Mouse (Mus musculus): ENCODE data around the gene BC029722. TPM values are rescaled to one million over a fixed set of nuclear protein-coding genes. Genes with fewer than 3 reads are reported as not detected.

BC029722 gene
- polyA plus RNA-seq, 1 experiment: 56.4 TPM

GRCm38 (mm10) chr2:155819449-155820251, 424 bp upstream of the BC029722 start:
- Histone ChIP-seq H3K36me3 (ENCODE audit: control insufficient read depth, insufficient read depth, low read length) (0 out of 2 replicates have a peak, but pooled peaks cover 2% of the 10 kb centered on the region), H3K27ac (ENCODE audit: insufficient read depth, low read depth, low read length) (peak overlapping the region; percentile 75), H3K4me3 (ENCODE audit: insufficient read depth, low read depth, low read length) (peak overlapping the region; percentile 34), H3K27me3 (replicated peaks; ENCODE audit: control insufficient read depth, insufficient read depth, low read length) (no peaks in the 10 kb centered on the region), H3K4me1 (ENCODE audit: control insufficient read depth, insufficient read depth, low read length) (peaks cover 21% of the 10 kb centered on the region)
- peak; percentile 89 for DNase-seq
- TF ChIP-seq CTCF (conservative IDR thresholded peaks at IDR 0.05; ENCODE audit: insufficient read depth, insufficient read length, low read depth, low read length) (no peak), POLR2A (IDR thresholded peaks at IDR 0.05; ENCODE audit: low read depth, low read length) (no peak)
- WGBS: 30% methylated on average over 6 of the region's 6 CpGs

- WGBS: under 1% methylated on average over 37 of the region's 37 CpGs
- H3K27me3 ChIP-seq (replicated peaks; ENCODE audit: control insufficient read depth, insufficient read depth, low read length): no peaks in the 10 kb centered on the region
- DNase-seq: peak; percentile 97
- 0 out of 2 replicates have a peak, but pooled peaks cover 2% of the 10 kb centered on the region for H3K36me3 ChIP-seq (ENCODE audit: control insufficient read depth, insufficient read depth, low read length)
- H3K4me3 ChIP-seq (ENCODE audit: insufficient read depth, low read depth, low read length): peak overlapping the region; percentile 76
- TF ChIP-seq POLR2A (IDR thresholded peaks at IDR 0.05; ENCODE audit: low read depth, low read length) (peak; percentile 94), CTCF (conservative IDR thresholded peaks at IDR 0.05; ENCODE audit: insufficient read depth, insufficient read length, low read depth, low read length) (no peak)
- peaks cover 21% of the 10 kb centered on the region for H3K4me1 ChIP-seq (ENCODE audit: control insufficient read depth, insufficient read depth, low read length)
- H3K27ac ChIP-seq (ENCODE audit: insufficient read depth, low read depth, low read length): peak overlapping the region; percentile 75
These were observed 432 bp downstream of the BC029722 start for GRCm38 (mm10) chr2:155818596-155819391.

- H3K27me3 ChIP-seq (replicated peaks; ENCODE audit: control insufficient read depth, insufficient read depth, low read length): no peaks in the 10 kb centered on the region
- no peak for DNase-seq
- no peak overlapping the region for H3K4me3 ChIP-seq (ENCODE audit: insufficient read depth, low read depth, low read length)
- H3K27ac ChIP-seq (ENCODE audit: insufficient read depth, low read depth, low read length): no peak overlapping the region
- H3K4me1 ChIP-seq (ENCODE audit: control insufficient read depth, insufficient read depth, low read length): peaks cover 21% of the 10 kb centered on the region
- WGBS: 74% methylated on average over 10 of the region's 10 CpGs
- H3K36me3 ChIP-seq (ENCODE audit: control insufficient read depth, insufficient read depth, low read length): 0 out of 2 replicates have a peak, but pooled peaks cover 2% of the 10 kb centered on the region
- TF ChIP-seq CTCF (conservative IDR thresholded peaks at IDR 0.05; ENCODE audit: insufficient read depth, insufficient read length, low read depth, low read length): no peak
- no peak for TF ChIP-seq POLR2A (IDR thresholded peaks at IDR 0.05; ENCODE audit: low read depth, low read length)
These were observed 1.7 kb downstream of the BC029722 start for GRCm38 (mm10) chr2:155817301-155818245.

- Histone ChIP-seq H3K36me3 (ENCODE audit: control insufficient read depth, insufficient read depth, low read length) (no peaks in the 10 kb centered on the region), H3K27me3 (replicated peaks; ENCODE audit: control insufficient read depth, insufficient read depth, low read length) (no peaks in the 10 kb centered on the region), H3K4me1 (ENCODE audit: control insufficient read depth, insufficient read depth, low read length) (peaks cover 21% of the 10 kb centered on the region), H3K27ac (ENCODE audit: insufficient read depth, low read depth, low read length) (no peak overlapping the region), H3K4me3 (ENCODE audit: insufficient read depth, low read depth, low read length) (no peak overlapping the region)
- DNase-seq: no peak
- 100% methylated on average over 1 of the region's 1 CpGs for WGBS
- TF ChIP-seq CTCF (conservative IDR thresholded peaks at IDR 0.05; ENCODE audit: insufficient read depth, insufficient read length, low read depth, low read length) (no peak), POLR2A (IDR thresholded peaks at IDR 0.05; ENCODE audit: low read depth, low read length) (no peak)
These were observed 3.0 kb downstream of the BC029722 start for GRCm38 (mm10) chr2:155816179-155816578.

- 27% methylated on average over 5 of the region's 5 CpGs for WGBS
- Histone ChIP-seq H3K27ac (ENCODE audit: insufficient read depth, low read depth, low read length) (no peak overlapping the region), H3K36me3 (ENCODE audit: control insufficient read depth, insufficient read depth, low read length) (no peaks in the 10 kb centered on the region), H3K4me3 (ENCODE audit: insufficient read depth, low read depth, low read length) (no peak overlapping the region), H3K27me3 (replicated peaks; ENCODE audit: control insufficient read depth, insufficient read depth, low read length) (no peaks in the 10 kb centered on the region), H3K4me1 (ENCODE audit: control insufficient read depth, insufficient read depth, low read length) (peaks cover 10% of the 10 kb centered on the region)
- TF ChIP-seq POLR2A (IDR thresholded peaks at IDR 0.05; ENCODE audit: low read depth, low read length) (no peak), CTCF (conservative IDR thresholded peaks at IDR 0.05; ENCODE audit: insufficient read depth, insufficient read length, low read depth, low read length) (no peak)
- no peak for DNase-seq
These were observed 4.4 kb downstream of the BC029722 start for GRCm38 (mm10) chr2:155814829-155815228.

- no peaks in the 10 kb centered on the region for H3K4me1 ChIP-seq (ENCODE audit: control insufficient read depth, insufficient read depth, low read length)
- 82% methylated on average over 4 of the region's 4 CpGs for WGBS
- DNase-seq: no peak
- H3K27ac ChIP-seq (ENCODE audit: insufficient read depth, low read depth, low read length): no peak overlapping the region
- TF ChIP-seq POLR2A (IDR thresholded peaks at IDR 0.05; ENCODE audit: low read depth, low read length) (no peak), CTCF (conservative IDR thresholded peaks at IDR 0.05; ENCODE audit: insufficient read depth, insufficient read length, low read depth, low read length) (no peak)
- H3K27me3 ChIP-seq (replicated peaks; ENCODE audit: control insufficient read depth, insufficient read depth, low read length): no peaks in the 10 kb centered on the region
- H3K36me3 ChIP-seq (ENCODE audit: control insufficient read depth, insufficient read depth, low read length): no peaks in the 10 kb centered on the region
- no peak overlapping the region for H3K4me3 ChIP-seq (ENCODE audit: insufficient read depth, low read depth, low read length)
These were observed 6.6 kb downstream of the BC029722 start for GRCm38 (mm10) chr2:155812637-155813036.

Data from kidney, adult 2 months (tissue).